Mouse (Mus musculus): ENCODE data around the gene Gde1.

Gene Gde1

DNA sequence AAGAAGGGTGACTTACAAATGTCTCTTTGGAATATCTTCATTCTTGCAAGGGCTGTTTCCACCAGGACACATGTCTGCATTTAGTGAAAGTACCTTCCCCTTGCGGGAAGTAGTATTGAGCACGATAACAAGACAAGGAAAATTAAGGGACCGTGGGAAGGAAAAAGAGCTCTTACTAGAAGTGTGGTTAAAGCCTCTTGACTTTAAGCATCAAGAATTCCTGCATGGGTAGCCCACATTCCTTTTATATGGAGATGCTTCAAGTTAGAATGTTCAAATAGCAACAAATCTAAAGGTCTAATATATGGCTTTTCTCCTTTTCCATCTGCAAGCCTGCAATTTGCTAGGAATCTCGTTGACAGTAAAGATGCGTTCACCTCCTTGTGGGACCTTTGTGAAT, 910 bp upstream of the Gde1 start:
- no peak for DNase-seq

DNA sequence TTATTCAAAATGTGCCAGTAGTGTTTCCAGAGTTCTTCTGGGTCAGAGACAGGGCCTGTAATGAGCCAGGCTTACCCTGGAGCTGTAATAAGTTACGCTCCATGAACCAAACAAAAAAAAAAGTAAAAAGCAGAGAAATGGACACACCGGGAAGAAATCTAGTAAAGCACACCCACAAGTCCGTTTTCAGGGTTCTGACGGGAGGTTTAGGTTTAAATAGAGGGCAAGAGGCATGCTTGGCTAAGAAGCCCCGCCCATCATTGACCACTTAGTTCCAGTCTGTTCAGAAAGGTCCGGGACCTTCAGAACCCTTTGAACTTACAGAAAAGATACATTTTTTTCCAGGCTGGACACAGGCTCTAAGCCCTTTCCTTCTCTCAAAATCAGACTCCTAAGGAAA, 473 bp upstream of the Gde1 start:
- DNase-seq, result no peak

DNA sequence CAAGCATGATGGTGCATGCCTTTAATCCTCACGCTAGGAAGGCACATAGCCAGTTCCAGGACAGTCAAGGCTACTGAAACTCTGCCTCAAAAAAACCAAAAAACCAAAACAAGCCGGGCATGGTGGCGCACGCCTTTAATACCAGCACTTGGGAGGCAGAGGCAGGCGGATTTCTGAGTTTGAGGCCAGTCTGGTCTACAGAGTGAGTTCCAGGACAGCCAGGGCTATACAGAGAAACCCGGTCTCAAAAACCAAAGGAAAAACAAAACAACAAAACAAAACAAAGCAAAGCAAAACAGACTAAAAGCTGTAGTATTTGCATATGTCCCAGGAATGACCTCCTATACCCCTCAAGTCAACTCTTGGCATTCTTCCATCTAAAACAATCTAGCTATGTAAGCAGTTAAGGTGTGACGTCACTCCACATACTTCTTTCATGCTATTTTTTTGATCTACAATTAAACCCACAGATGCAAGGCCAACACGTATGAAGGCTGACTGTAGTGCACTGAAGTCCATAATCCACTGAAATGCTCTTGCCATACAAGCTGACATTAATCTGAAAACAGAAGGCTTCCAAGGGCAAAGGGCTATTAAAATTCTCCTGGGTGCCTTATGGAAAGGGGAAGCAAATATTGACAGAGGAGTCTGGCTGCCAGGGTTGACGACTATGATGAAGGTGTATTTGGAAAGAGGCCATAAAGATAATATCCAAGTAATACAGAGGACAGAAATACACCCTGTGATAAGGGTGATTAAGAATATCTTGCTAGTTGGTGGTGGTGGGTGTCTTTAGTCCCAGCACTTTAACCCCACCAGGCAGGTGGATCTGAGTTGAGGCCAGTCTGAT, 1.4 kb downstream of the Gde1 start:
- no peak for DNase-seq

DNA sequence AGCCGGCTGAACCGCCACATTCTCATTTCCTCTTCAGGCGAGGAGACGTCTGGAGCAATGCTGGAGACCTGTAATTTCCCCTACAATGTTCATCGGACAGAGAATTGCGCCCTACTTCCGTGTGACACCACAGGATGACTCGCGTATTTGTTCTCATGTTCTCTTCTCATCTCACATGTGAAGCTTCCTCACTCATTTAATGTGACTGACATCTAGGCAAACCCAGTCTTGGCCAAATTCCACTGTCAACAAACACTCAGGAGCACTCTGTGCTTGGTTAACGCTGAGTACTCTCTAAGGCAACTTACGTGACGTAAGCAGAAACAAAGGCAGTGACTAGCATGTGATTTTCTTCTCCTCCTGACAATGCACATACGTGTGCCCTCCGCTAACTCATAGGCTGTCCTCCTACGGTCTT, 2.4 kb downstream of the Gde1 start:
- DNase-seq, result peak; percentile 28 to 52

DNA sequence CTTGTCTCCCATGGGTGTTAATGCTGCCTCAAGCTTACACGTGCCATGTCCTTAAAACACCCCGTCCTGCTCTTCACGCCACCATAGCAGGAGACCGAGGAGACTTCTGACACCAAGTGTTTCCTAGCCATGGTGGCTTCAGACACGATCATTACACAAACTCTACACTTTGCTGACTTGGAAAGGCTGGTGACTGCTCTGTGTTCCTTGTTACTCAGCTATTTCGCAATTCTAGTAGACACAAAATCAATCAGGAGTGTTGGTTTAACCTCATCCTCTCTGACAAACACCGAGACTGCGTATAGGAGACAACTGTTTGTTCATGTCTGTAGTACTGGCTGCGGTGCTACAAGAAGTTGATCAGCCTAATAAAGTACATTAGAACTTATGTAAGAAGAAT, 6.7 kb downstream of the Gde1 start:
- no peak for DNase-seq

DNA sequence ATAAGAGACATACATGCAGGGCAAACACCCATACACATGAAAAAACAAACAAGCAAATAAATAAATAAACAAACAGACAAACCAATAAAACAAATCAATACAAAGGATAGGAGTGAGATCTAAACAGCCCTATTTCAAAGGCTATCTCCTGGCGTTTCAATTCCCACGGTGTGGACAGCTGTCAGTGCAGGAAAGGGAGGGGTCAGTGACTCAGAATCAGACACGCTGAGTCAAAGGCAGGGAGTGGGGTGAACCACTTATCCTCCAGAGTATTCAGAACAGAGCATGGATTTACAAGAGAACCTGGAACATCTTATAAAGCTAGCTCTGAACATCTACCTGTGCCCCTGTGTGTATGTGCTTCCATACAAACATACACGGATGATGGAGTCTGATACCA, 8.4 kb downstream of the Gde1 start:
- no peak for DNase-seq

DNA sequence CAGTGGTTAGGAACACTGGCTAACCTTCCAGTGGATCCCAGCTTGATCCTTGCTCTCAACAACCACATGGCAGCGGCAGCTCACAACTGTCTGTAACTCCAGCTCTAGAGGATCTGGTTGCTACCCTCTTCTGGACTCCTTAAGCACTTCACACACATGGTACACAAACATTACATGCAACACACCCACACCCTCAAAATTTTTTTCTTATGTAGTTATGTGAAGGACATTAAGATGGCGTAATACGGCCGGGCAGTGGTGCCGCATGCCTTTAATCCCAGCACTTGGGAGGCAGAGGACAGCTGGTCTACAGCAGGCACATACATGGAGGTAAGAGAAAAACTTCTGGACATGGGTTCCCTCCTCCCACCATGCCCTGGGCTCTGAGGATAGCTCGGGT, 9.4 kb downstream of the Gde1 start:
- DNase-seq, result no peak

DNA sequence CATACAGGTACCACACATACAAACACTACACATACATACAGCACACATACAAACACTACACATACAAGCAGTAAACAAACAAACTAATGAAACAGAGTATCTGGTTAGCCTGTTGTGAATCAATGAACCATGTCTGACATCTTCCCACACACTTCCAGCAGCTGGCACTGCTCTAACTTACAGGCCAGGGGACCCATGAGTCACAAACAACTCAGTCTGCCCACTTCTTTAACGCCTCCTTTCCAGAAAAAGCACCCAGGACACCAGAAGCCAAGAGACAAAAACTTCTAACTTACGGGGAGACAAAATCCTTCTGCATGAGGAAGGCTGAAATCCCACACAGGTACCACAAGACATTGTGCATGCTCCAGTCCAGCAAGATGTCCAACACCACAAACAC, 14.3 kb downstream of the Gde1 start:
- no peak for DNase-seq

DNA sequence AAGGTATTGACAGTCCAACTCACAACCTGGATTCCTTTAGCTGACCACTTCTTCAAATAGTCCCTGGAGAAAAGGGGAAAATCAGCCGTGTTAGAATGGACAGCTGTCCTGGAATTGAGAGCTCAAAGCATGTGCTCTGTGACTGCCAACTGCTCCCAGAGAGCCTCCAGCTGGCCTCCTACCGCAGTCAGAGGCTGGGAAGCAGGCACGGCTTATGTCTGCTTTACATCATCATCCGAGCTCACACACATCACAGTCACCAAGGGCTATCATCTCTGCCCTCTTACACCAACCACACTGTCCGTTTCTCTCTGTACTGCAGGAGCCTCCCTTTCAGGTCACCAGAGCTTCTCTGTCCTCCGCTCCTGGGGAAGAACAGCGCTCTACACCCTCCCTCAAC, 16.5 kb downstream of the Gde1 start:
- DNase-seq, result no peak

DNA sequence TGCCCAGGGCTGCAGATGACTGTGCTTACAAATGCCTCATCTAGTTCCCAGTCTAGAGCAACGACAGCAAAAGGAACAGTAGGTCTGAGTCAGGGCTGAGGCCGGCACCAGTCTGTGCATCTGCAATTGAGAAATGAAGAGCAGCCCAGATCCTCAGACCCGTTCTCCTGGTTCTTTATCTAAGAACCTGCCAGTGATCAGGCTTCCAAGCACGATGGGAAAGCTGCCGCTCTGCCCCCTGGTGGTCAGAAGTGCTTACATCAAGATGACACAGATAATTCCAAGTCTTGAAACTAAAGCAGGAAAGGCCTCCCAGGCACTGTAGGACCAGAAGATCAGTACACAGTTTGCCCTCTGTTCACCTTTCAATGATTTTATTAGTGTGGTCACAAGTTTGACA, 17.4 kb downstream of the Gde1 start:
- DNase-seq, result peak; percentile 60 to 90

DNA sequence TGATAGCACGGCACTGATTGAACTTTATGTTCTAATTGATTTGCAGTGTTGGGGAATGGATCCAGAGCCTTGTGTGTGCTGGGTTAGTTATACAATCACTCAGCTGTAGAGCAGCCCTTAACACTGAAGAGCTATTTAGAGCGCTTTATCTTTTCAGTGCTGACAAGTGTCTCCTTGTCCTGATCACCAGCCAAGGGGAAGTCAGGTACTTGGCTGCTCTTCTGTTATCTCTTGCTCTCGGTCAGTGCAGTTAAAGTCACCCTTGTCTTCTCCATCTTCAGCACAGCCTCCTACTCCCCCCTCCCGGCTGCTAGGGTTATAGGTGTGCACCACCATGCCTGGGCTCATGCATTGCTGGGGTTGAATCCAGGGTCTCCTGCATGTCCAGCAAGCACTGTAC, 28.8 kb downstream of the Gde1 start:
- DNase-seq, result no peak

DNA sequence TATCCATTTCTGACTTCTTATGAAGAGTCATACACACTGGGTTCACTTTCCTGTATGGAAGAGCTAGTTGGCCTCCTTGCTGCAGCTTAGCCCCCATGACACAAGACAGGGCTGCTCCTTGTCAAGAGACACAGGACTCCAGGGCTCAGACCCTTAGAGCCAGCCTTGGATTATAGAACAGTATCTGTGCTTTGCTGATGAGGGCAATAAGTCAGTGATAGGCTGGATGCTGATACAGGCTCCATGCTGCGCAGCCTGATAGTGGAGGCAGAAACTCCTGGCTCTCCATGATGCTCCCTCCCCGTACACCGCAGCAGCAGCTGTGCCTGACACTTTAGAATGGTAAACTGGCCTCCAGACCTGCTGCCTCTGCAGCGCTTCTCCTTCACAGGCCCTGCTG, 35.4 kb downstream of the Gde1 start:
- no peak for DNase-seq

DNA sequence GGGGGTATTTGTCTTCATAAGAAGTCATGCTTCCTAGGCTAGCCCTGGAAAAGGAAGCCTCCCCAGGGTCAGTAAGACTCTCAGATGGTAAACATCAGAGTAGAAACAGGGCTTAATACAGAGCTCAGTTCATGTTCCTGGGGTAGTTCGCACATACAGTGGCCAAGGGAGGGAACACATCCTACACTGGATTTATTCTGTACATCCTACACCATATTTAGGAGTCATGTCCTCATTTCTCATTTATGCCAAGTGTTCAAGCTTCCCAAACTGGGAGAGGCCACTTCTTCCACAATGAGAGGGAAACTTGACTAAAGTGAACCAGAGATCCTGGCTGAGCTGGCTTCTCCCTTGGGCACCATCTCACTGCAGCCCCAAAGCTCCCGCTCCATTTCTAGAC, 37.8 kb downstream of the Gde1 start:
- no peak for DNase-seq

DNA sequence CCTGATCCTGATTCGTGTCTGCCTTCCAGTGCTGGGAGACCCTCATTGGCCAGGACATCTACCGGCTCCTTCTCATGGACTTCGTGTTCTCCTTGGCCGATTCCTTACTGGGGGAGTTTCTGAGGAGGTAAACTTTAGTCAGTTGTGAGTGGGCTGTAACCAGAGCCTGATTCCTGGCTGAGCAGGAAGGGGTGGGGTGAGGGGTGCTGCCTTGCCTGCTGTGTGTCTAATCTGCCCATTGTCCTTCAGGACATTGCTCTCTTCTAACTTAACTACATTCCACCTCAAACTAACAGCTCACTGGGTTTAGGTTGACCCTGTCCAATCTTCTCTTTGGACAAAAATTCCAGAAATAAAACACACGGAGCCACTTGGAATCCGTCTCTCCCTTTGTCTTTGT, 48.8 kb downstream of the Gde1 start:
- no peak for DNase-seq

DNA sequence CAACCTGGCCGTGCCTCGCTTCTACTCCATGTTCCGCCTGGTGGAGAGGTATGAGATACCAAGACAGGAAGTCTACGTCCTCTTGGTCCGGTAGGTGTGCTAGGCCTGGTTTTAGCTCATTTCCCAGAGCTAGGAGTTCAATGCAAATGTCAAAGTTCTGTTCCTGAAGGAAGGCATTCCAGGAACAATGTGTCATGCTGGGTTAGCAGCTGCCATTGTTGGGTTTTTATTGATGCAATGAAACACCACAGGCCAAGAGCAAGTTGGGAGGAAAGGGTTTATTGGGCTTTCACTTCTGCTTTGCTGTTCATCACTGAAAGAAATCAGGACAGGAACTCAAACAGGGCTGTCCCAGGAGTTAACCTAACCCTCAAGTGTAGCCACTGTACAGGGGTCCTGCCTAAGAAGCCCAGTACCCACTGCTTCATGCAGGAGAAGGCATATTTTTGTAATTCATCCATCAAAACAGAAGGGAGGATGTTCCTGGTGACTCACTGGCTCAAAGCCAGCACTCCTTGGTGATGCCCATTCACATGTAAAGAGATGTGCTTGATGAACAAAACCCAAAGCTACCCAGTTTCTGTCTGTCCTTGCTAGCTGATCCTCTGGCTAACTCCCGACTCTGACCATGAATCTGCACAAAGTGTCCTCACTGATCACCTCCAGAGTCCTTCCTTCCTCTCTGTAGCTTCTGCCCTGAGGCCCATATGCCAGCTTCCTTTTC, 52.8 kb downstream of the Gde1 start:
- no peak for DNase-seq

DNA sequence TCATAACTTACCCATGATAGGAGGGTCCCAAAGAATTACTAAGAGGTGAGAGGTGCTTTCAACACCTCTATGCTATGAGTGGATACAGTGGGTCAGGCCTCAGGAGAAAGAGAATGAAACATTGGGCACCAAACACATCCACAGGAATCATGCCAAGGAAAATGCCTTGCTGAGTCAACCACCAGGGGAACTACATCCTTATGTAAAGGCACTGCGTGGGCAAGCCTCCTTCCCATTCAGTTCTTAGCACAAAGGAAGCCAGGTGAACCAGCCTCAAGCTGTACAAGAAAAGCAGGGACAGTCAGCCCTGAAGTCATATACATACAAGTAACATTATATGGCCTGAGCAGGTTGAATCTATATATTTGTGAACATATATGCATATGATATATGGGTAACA, 54.7 kb downstream of the Gde1 start:
- DNase-seq, result no peak

DNA sequence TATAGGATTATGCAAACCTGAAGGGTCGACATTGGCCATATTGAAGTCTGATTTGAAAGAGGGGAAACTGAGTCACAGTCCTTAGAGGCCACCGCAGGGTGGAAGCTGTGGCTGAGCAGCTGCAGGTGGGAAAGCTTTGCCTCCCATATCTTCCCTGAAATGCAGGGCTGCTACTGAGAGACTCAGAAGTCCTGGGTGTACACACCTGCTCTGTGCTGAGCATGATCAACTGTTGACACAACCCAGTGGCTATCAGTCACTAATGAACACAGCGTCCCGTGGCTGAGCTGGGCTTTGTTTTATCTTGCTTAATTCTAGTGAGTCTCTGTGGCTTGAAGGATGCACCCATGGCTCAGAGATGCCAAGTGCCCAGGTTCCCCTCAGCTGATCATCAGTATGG, 55.5 kb downstream of the Gde1 start:
- no peak for DNase-seq

DNA sequence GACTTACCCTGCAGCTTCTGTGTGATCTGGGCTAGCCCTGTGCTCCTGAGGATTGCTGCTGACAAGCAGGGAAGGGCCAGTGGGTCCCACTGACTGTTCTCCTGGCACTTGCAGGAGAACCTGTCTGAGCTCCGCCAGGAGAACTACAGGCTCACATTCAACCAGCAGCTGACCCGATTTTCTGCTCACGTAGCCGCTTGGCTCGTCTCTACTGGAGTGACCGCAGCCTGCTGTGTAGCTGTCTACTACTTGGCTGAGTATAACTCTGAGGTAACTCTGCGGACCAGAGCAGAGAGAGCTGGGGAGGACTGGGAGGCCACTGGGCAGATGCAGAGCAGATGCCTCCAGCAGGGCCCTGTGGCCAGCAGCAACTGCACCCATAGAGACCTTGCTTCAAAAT, 56.2 kb downstream of the Gde1 start:
- DNase-seq, result no peak

DNA sequence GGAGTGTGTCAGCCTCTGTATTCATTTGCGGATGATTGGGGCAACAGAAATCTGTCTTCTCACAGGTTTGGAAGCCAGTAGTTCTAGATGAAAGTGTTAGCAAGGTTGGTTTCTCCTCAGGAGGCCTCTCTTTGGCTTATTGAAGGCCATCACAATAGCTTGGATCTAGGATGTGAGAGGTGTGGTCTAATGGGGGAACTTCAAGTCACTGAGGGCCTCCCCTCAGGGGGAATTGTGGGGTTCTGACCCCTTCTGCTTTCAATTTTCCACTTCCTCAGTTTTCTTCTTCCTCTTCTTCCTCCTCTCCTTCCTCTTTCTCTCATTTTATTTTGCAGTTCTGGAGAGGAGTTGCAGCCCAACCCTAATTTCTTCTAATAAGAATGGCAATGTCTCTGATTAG, 59.3 kb downstream of the Gde1 start:
- DNase-seq, result no peak
